Mouse (Mus musculus) midbrain, postnatal 0 days (tissue): ENCODE data around the gene Gm20388. TPM values are rescaled to one million over a fixed set of nuclear protein-coding genes. Genes with fewer than 3 reads are reported as not detected.
A peak's percentile ranks its signal among the peaks of the same experiment; 100 is the strongest.

Source experiments
- ATAC-seq: fragments of 200-750 bp; cut with Nextera tagmentation; 2 replicates; pipeline ENCODE4 v1.8.0; 2017; ENCODE audit warnings: moderate number of reproducible peaks, mild to moderate bottlenecking, moderate TSS enrichment, moderate library complexity; ENCODE audit not compliant: low FRiP score
- DNase-seq: peaks from one replicate; pipeline ENCODE4 v3.0.0-alpha.2; 2015; ENCODE audit warnings: low spot score
- H3K27ac ChIP-seq: fragments of 300-500 bp; sonication (generic); 2 replicates; pipeline ENCODE4 v1.5.1; 2014; ENCODE audit warnings: low read depth, mild to moderate bottlenecking, low read length, mixed read lengths
- H3K27me3 ChIP-seq: fragments of 300-500 bp; sonication (generic); 2 replicates; pipeline ENCODE4 v1.6.1; 2014; ENCODE audit warnings: low read length, control low read depth, mixed read lengths; ENCODE audit not compliant: insufficient read depth
- H3K36me3 ChIP-seq: fragments of 300-500 bp; sonication (generic); 2 replicates; pipeline ENCODE4 v1.6.1; 2014; ENCODE audit warnings: low read length, control low read depth, mixed read lengths; ENCODE audit not compliant: insufficient read depth
- H3K4me1 ChIP-seq: fragments of 300-500 bp; sonication (generic); 2 replicates; pipeline ENCODE4 v1.6.1; 2014; ENCODE audit warnings: mild to moderate bottlenecking, control low read depth, antibody characterized with exemption, low read length, mixed read lengths; ENCODE audit not compliant: insufficient read depth
- H3K4me2 ChIP-seq: fragments of 300-500 bp; sonication (generic); 2 replicates; pipeline ENCODE4 v1.6.1; 2014; ENCODE audit warnings: low read depth, mild to moderate bottlenecking, low read length, mixed read lengths; ENCODE audit not compliant: poor library complexity, severe bottlenecking
- H3K4me3 ChIP-seq: fragments of 300-500 bp; sonication (generic); 2 replicates; pipeline ENCODE4 v1.5.1; 2014; ENCODE audit warnings: low read depth, mild to moderate bottlenecking, low read length, moderate library complexity
- H3K9ac ChIP-seq: fragments of 300-500 bp; sonication (generic); replicated peaks from 2 replicates; pipeline ENCODE4 v1.6.1; 2014; ENCODE audit warnings: mild to moderate bottlenecking, low read length, moderate library complexity, mixed read lengths; ENCODE audit not compliant: poor library complexity, severe bottlenecking
- H3K9me3 ChIP-seq: fragments of 300-500 bp; sonication (generic); 2 replicates; pipeline ENCODE4 v1.6.1; 2016; ENCODE audit warnings: low read length, control low read depth
- CTCF ChIP-seq: IDR thresholded peaks from 2 replicates; pipeline ENCODE4 v1.5.1; 2016; ENCODE audit warnings: antibody characterized with exemption, mild to moderate bottlenecking
- WGBS: fragments of 180-500 bp; shearing (Covaris S2); extraction: QIAGEN DNeasy Blood & Tissue Kit; methylation state at CpG from one replicate; pipeline ENCODE4 v1.1.7; 2014; 5-methylcytosine and 5-hydroxymethylcytosine counted together
- polyA plus RNA-seq: library from polyadenylated mRNA; unstranded; fragments of >200 nt; fragmentation: Nextera tagmentation; extraction: Ambion mirVana; gene quantifications from 2 replicates; pipeline ENCODE4 v1.2.1, GENCODE M21; 2015
- total RNA-seq: library from RNA; depleted of rRNA; stranded (reverse); fragments of >200 nt; gene quantifications from 2 replicates; pipeline ENCODE4 v1.2.3, GENCODE M21; 2014

Gm20388 gene
- total and polyA plus RNA-seq, 2 experiments from 2014 or later = 74.2 TPM; not detected in 1

- no peak overlapping the region for H3K9ac ChIP-seq
- H3K4me3 ChIP-seq = no peak overlapping the region
- no peak for DNase-seq
- no peak for TF ChIP-seq CTCF
- H3K36me3 ChIP-seq = no peaks in the 10 kb centered on the region
- 80% methylated on average over 16 of the region's 16 CpGs for WGBS
- ATAC-seq = no peak
- H3K9me3 ChIP-seq = no peaks in the 10 kb centered on the region
- no peaks in the 10 kb centered on the region for H3K27me3 ChIP-seq
- H3K27ac ChIP-seq = no peak overlapping the region
- H3K4me2 ChIP-seq = no peak overlapping the region
- H3K4me1 ChIP-seq = peaks cover 23% of the 10 kb centered on the region
Observed at GRCm38 (mm10) chr8:119916237-119916892, 5.7 kb downstream of the Gm20388 start.

- WGBS = 92% methylated on average over 3 of the region's 3 CpGs
- Histone ChIP-seq H3K9me3 (no peaks in the 10 kb centered on the region), H3K4me2 (no peak overlapping the region), H3K4me3 (no peak overlapping the region), H3K9ac (no peak overlapping the region), H3K27me3 (no peaks in the 10 kb centered on the region), H3K36me3 (no peaks in the 10 kb centered on the region), H3K4me1 (peaks cover 18% of the 10 kb centered on the region), H3K27ac (no peak overlapping the region)
- DNase-seq (no peak), ATAC-seq (no peak)
- no peak for TF ChIP-seq CTCF
Observed at GRCm38 (mm10) chr8:119917415-119917814, 6.8 kb downstream of the Gm20388 start.

GRCm38 (mm10) chr8:119918155-119918567, 7.5 kb downstream of the Gm20388 start:
- no peak overlapping the region for H3K4me2 ChIP-seq
- H3K9ac ChIP-seq = no peak overlapping the region
- no peaks in the 10 kb centered on the region for H3K9me3 ChIP-seq
- no peak for TF ChIP-seq CTCF
- DNase-seq (no peak), ATAC-seq (no peak)
- H3K27ac ChIP-seq = no peak overlapping the region
- H3K4me3 ChIP-seq = no peak overlapping the region
- 88% methylated on average over 1 of the region's 1 CpGs for WGBS
- H3K36me3 ChIP-seq = no peaks in the 10 kb centered on the region
- peaks cover 10% of the 10 kb centered on the region; the same call in 1 of the 2 replicates for H3K4me1 ChIP-seq
- H3K27me3 ChIP-seq = no peaks in the 10 kb centered on the region

- Histone ChIP-seq H3K4me3 (no peak overlapping the region), H3K36me3 (peaks cover 4% of the 10 kb centered on the region; the same call in 1 of the 2 replicates), H3K9me3 (no peaks in the 10 kb centered on the region), H3K9ac (no peak overlapping the region), H3K4me1 (no peaks in the 10 kb centered on the region), H3K27ac (no peak overlapping the region), H3K27me3 (no peaks in the 10 kb centered on the region), H3K4me2 (no peak overlapping the region)
- DNase-seq (peak; percentile 11), ATAC-seq (no peak)
- no peak for TF ChIP-seq CTCF
- WGBS = 75% methylated on average over 5 of the region's 5 CpGs
Observed at GRCm38 (mm10) chr8:119923259-119923658, 12.6 kb downstream of the Gm20388 start.

GRCm38 (mm10) chr8:119925428-119925827, 14.8 kb downstream of the Gm20388 start:
- no peaks in the 10 kb centered on the region for H3K4me1 ChIP-seq
- TF ChIP-seq CTCF = no peak
- H3K4me2 ChIP-seq = no peak overlapping the region
- H3K27ac ChIP-seq = no peak overlapping the region
- ATAC-seq (no peak), DNase-seq (no peak)
- H3K36me3 ChIP-seq = peaks cover 4% of the 10 kb centered on the region; the same call in 1 of the 2 replicates
- WGBS = 89% methylated on average over 4 of the region's 4 CpGs
- no peaks in the 10 kb centered on the region for H3K27me3 ChIP-seq
- no peaks in the 10 kb centered on the region for H3K9me3 ChIP-seq
- H3K4me3 ChIP-seq = no peak overlapping the region
- no peak overlapping the region for H3K9ac ChIP-seq

GRCm38 (mm10) chr8:119926474-119926873, 15.8 kb downstream of the Gm20388 start:
- Histone ChIP-seq H3K4me3 (no peak overlapping the region), H3K9ac (no peak overlapping the region), H3K27ac (no peak overlapping the region), H3K4me2 (no peak overlapping the region), H3K27me3 (no peaks in the 10 kb centered on the region), H3K36me3 (peaks cover 4% of the 10 kb centered on the region; the same call in 1 of the 2 replicates), H3K9me3 (no peaks in the 10 kb centered on the region), H3K4me1 (no peaks in the 10 kb centered on the region)
- peak; percentile 48 for TF ChIP-seq CTCF
- DNase-seq (no peak), ATAC-seq (no peak)
- WGBS = 83% methylated on average over 2 of the region's 2 CpGs
